Mouse (Mus musculus): ENCODE measurements around the gene Fblim1. TPM values are rescaled to one million over a fixed set of nuclear protein-coding genes. Genes with fewer than 3 reads are reported as not detected.
A peak's percentile ranks its signal among the peaks of the same experiment; 100 is the strongest.

Gene Fblim1
- polyA plus RNA-seq, 1 experiment from 2014 or later: 70.6 TPM

GRCm38 (mm10) chr4:141537706-141538407 is 68.0 kb downstream of the Fblim1 start:
- Histone ChIP-seq H3K4me1 (replicated peaks) (peaks cover 39% of the 10 kb centered on the region), H3K4me2 (peak overlapping the region; percentile 98), H3K27me3 (replicated peaks) (no peaks in the 10 kb centered on the region), H3K27ac (ENCODE audit: poor library complexity, severe bottlenecking) (peak overlapping the region; percentile 99), H3K4me3 (peak overlapping the region; percentile 87), H3K9me3 (replicated peaks) (no peaks in the 10 kb centered on the region), H3K9ac (peak overlapping the region; percentile 98), H3K36me3 (no peaks in the 10 kb centered on the region)
- WGBS: under 1% methylated on average over 98 of the region's 101 CpGs
- ATAC-seq (ENCODE audit: insufficient number of reproducible peaks, low FRiP score): 0 out of 2 replicates have a peak, but pooled peaks have one; percentile 1

DNA sequence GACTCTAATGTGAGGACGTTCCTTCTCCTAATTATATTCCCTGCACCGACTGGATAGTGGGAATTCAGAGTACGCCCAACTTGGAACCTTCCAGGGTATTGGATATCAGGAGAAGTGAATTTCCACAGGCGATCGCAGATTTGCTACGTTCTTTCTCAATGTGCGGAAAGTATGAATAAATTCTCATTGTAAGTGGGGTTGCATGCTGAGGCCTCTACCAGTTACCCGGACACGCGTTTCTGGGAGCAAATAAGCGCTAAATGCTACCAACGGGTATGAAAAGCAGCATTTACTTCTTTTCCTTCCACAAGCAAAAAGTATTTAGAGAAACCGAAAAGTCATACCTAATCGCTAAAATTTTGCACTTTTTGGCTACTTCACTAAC is 68.7 kb downstream of the Fblim1 start:
- no peak for ATAC-seq (ENCODE audit: insufficient number of reproducible peaks, low FRiP score)
- Histone ChIP-seq H3K27me3 (replicated peaks) (no peaks in the 10 kb centered on the region), H3K9ac (peak overlapping the region; percentile 98), H3K36me3 (no peaks in the 10 kb centered on the region), H3K27ac (ENCODE audit: poor library complexity, severe bottlenecking) (peak overlapping the region; percentile 85), H3K4me3 (peak overlapping the region; percentile 87), H3K9me3 (replicated peaks) (no peaks in the 10 kb centered on the region), H3K4me2 (peak overlapping the region; percentile 98), H3K4me1 (replicated peaks) (peaks cover 43% of the 10 kb centered on the region)
- WGBS: under 1% methylated on average over 14 of the region's 14 CpGs

- Histone ChIP-seq H3K27ac (ENCODE audit: poor library complexity, severe bottlenecking) (peak overlapping the region; percentile 85), H3K4me3 (peak overlapping the region; percentile 87), H3K9me3 (replicated peaks) (no peaks in the 10 kb centered on the region), H3K27me3 (replicated peaks) (no peaks in the 10 kb centered on the region), H3K36me3 (no peaks in the 10 kb centered on the region), H3K9ac (peak overlapping the region; percentile 98), H3K4me2 (peak overlapping the region; percentile 98), H3K4me1 (replicated peaks) (peaks cover 45% of the 10 kb centered on the region)
- under 1% methylated on average over 61 of the region's 61 CpGs for WGBS
- ATAC-seq (ENCODE audit: insufficient number of reproducible peaks, low FRiP score): peak; percentile 22
These were observed 69.3 kb downstream of the Fblim1 start for GRCm38 (mm10) chr4:141536291-141537225.

DNA sequence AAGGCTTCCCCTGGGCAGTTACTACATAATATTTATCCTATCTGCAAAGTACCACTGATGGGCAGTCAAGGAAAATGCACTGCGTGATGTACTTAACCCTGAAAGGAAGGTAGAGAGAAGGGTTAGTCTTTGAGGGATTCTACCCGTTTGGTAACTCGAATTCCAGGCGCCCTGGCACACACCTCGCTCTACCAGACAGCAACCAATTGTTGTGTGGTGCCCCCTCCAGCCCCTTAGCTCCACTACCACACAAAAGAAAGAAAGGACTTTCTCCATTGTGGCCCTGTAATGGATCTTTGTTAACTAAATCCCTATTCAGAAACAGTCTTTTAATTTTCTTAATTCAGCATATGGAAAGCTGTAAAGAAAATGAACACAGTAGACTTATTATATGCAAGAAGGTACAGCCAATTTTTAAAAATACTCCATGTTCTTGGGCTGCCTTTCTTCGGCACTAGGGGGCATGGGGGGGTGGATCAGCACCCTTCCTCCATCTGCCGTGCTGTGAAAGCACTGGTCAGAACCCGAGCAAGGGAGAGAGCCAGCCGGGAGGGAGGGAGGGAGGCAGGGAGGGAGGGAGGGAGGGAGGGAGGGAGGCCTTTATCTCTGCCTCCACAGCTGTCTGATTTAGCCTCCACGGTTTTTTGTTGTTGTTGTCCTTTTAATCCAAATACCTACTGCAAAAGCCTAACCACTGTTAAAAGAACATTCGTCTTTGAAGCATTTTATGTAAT is 70.8 kb downstream of the Fblim1 start:
- peak overlapping the region; percentile 87 for H3K4me3 ChIP-seq
- H3K4me2 ChIP-seq: peak overlapping the region; percentile 98
- peaks cover 4% of the 10 kb centered on the region for H3K36me3 ChIP-seq
- 26% methylated on average over 10 of the region's 11 CpGs for whole genome bisulfite sequencing
- 0 out of 2 replicates have a peak, but pooled peaks cover 3% of the 10 kb centered on the region for H3K9me3 ChIP-seq (replicated peaks)
- peaks cover 52% of the 10 kb centered on the region for H3K4me1 ChIP-seq (replicated peaks)
- peak overlapping the region; percentile 85 for H3K27ac ChIP-seq (ENCODE audit: poor library complexity, severe bottlenecking)
- ATAC-seq (ENCODE audit: insufficient number of reproducible peaks, low FRiP score): peak; percentile 63
- H3K9ac ChIP-seq: 0 out of 2 replicates have a peak overlapping the region, but pooled peaks have one; percentile 98
- no peaks in the 10 kb centered on the region for H3K27me3 ChIP-seq (replicated peaks)

DNA sequence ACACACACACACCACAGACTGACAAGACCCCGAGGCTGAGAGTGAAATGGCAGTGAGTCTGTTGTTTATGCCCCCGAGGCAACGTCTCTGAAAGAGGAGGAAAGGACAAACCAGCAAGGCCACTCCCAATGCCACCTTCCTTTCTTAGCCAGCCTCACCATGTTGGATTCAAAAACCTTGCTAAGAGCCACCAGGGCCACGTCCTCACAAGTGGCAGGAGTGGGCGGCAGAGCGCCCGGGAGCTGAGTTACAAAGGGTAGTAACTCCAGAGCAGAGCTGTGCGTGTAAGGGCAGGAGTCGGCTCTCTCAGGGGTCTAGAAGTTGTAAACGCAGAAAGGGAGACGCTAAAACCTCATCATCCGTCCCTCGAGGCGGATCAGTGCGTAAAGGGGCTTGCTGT is 74.9 kb downstream of the Fblim1 start:
- Histone ChIP-seq H3K9ac (no peak overlapping the region; the same call in 1 of the 2 replicates), H3K27ac (ENCODE audit: poor library complexity, severe bottlenecking) (no peak overlapping the region), H3K36me3 (peaks cover 5% of the 10 kb centered on the region), H3K9me3 (replicated peaks) (0 out of 2 replicates have a peak, but pooled peaks cover 3% of the 10 kb centered on the region), H3K4me2 (no peak overlapping the region), H3K4me1 (replicated peaks) (peaks cover 72% of the 10 kb centered on the region), H3K4me3 (no peak overlapping the region), H3K27me3 (replicated peaks) (no peaks in the 10 kb centered on the region)
- no peak for ATAC-seq (ENCODE audit: insufficient number of reproducible peaks, low FRiP score)
- 79% methylated on average over 15 of the region's 15 CpGs for WGBS

GRCm38 (mm10) chr4:141528938-141529337 is 77.0 kb downstream of the Fblim1 start:
- WGBS: 90% methylated on average over 11 of the region's 11 CpGs
- no peaks in the 10 kb centered on the region for H3K27me3 ChIP-seq (replicated peaks)
- H3K9me3 ChIP-seq (replicated peaks): 0 out of 2 replicates have a peak, but pooled peaks cover 3% of the 10 kb centered on the region
- no peak for ATAC-seq (ENCODE audit: insufficient number of reproducible peaks, low FRiP score)
- H3K9ac ChIP-seq: no peak overlapping the region
- H3K4me3 ChIP-seq: no peak overlapping the region
- H3K27ac ChIP-seq (ENCODE audit: poor library complexity, severe bottlenecking): no peak overlapping the region
- H3K36me3 ChIP-seq: peaks cover 5% of the 10 kb centered on the region
- H3K4me2 ChIP-seq: no peak overlapping the region
- H3K4me1 ChIP-seq (replicated peaks): peaks cover 71% of the 10 kb centered on the region

- H3K4me2 ChIP-seq: no peak overlapping the region
- H3K27ac ChIP-seq (ENCODE audit: poor library complexity, severe bottlenecking): no peak overlapping the region
- 0 out of 2 replicates have a peak, but pooled peaks cover 3% of the 10 kb centered on the region for H3K9me3 ChIP-seq (replicated peaks)
- 51% methylated on average over 7 of the region's 7 CpGs for WGBS
- peaks cover 66% of the 10 kb centered on the region for H3K4me1 ChIP-seq (replicated peaks)
- no peak for ATAC-seq (ENCODE audit: insufficient number of reproducible peaks, low FRiP score)
- no peak overlapping the region for H3K4me3 ChIP-seq
- H3K9ac ChIP-seq: no peak overlapping the region
- no peaks in the 10 kb centered on the region for H3K27me3 ChIP-seq (replicated peaks)
- peaks cover 6% of the 10 kb centered on the region for H3K36me3 ChIP-seq
These were observed 78.8 kb downstream of the Fblim1 start for GRCm38 (mm10) chr4:141526936-141527650.

Other genes starting within 250 kb of the Fblim1 start
- gene Fam131c, start 237.9 kb downstream of the Fblim1 start, polyA plus RNA-seq (2016; fragmentation: Nextera tagmentation; extraction: Ambion mirVana): 0.93 and 1.1 TPM in 2 replicates
- 0.06 and 0.15 TPM in 2 replicates for gene Clcnka, start 207.4 kb downstream of the Fblim1 start, polyA plus RNA-seq (2016; fragmentation: Nextera tagmentation; extraction: Ambion mirVana)
- 0.78 and 1.2 TPM in 2 replicates for gene Clcnkb, start 190.1 kb downstream of the Fblim1 start, polyA plus RNA-seq (2016; fragmentation: Nextera tagmentation; extraction: Ambion mirVana)
- gene Hspb7, start 185.3 kb downstream of the Fblim1 start, polyA plus RNA-seq (2016; fragmentation: Nextera tagmentation; extraction: Ambion mirVana): 186 and 208 TPM in 2 replicates
- not detected in 2 replicates for gene Srarp, start 170.0 kb downstream of the Fblim1 start, polyA plus RNA-seq (2016; fragmentation: Nextera tagmentation; extraction: Ambion mirVana)
- 24.9 and 25.3 TPM in 2 replicates for gene Zbtb17, start 161.4 kb downstream of the Fblim1 start, polyA plus RNA-seq (2016; fragmentation: Nextera tagmentation; extraction: Ambion mirVana)
- gene Spen, start 67.5 kb downstream of the Fblim1 start, polyA plus RNA-seq (2016; fragmentation: Nextera tagmentation; extraction: Ambion mirVana): 9.0 and 9.1 TPM in 2 replicates
- gene Tmem82, start 12.5 kb upstream of the Fblim1 start, polyA plus RNA-seq (2016; fragmentation: Nextera tagmentation; extraction: Ambion mirVana): 0.19 and 0.37 TPM in 2 replicates
- gene Slc25a34, start 17.7 kb upstream of the Fblim1 start, polyA plus RNA-seq (2016; fragmentation: Nextera tagmentation; extraction: Ambion mirVana): 0.21 and 0.24 TPM in 2 replicates
- 6.1 and 6.2 TPM in 2 replicates for gene Plekhm2, start 58.8 kb upstream of the Fblim1 start, polyA plus RNA-seq (2016; fragmentation: Nextera tagmentation; extraction: Ambion mirVana)
- 0.82 TPM in 1 of 2 replicates, not detected in the other for gene Rsc1a1, start 79.5 kb upstream of the Fblim1 start, polyA plus RNA-seq (2016; fragmentation: Nextera tagmentation; extraction: Ambion mirVana)
- 24.8 and 24.9 TPM in 2 replicates for gene Ddi2, start 117.3 kb upstream of the Fblim1 start, polyA plus RNA-seq (2016; fragmentation: Nextera tagmentation; extraction: Ambion mirVana)
- gene Agmat, start 140.6 kb upstream of the Fblim1 start, polyA plus RNA-seq (2016; fragmentation: Nextera tagmentation; extraction: Ambion mirVana): 0.92 and 1.3 TPM in 2 replicates
- gene Dnajc16, start 184.8 kb upstream of the Fblim1 start, polyA plus RNA-seq (2016; fragmentation: Nextera tagmentation; extraction: Ambion mirVana): 5.0 and 6.1 TPM in 2 replicates
- gene Casp9, start 187.5 kb upstream of the Fblim1 start, polyA plus RNA-seq (2016; fragmentation: Nextera tagmentation; extraction: Ambion mirVana): 21.1 and 21.6 TPM in 2 replicates
- gene Cela2a, start 220.1 kb upstream of the Fblim1 start, polyA plus RNA-seq (2016; fragmentation: Nextera tagmentation; extraction: Ambion mirVana): not detected in 2 replicates
- gene Ctrc, start 240.3 kb upstream of the Fblim1 start, polyA plus RNA-seq (2016; fragmentation: Nextera tagmentation; extraction: Ambion mirVana): not detected in 2 replicates

Measured in heart, embryonic 12.5 days (tissue).